Comparison of ENCODE assay signal across 19 mouse cellular contexts in the genomic region with DNA sequence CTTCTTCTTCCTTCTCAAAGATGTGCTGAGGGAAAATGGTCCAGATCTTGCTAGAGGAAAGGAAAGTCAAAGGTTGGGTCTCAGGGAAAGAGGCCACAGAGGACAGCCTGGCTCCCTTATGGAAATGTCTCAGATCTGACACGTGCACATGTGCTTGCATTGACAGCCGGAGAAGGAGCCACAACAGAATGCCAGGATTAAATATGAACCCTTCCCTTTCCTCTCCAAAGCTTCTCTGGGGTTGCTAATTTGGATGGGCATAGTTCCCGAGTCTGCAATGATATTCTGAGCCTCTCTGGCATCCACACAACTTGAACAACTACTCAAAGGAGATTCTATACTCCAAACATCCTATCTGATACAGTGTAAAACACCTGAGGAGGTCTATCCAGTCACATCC. TPM values are rescaled to one million over a fixed set of nuclear protein-coding genes. Genes with fewer than 3 reads are reported as not detected.
"Had no signal": no experiment of that assay in that cellular context is flagged by ENCODE, and none has a peak within 500 bp of the region (broad histone marks: within the 10 kb centered on the region; RNA-seq: fewer than 3 reads in every experiment).

No protein-coding gene starts in this region.

- H3K27me3 ChIP-seq: liver, embryonic 12.5 days; liver, embryonic 15.5 days; lung, embryonic 15.5 days; stomach, embryonic 15.5 days had no signal

- H3K4me1 ChIP-seq: liver, embryonic 12.5 days; liver, embryonic 15.5 days had no signal

- H3K9me3 ChIP-seq: limb, embryonic 10.5 days; limb, embryonic 13.5 days; liver, embryonic 12.5 days; liver, embryonic 15.5 days; lung, embryonic 15.5 days; stomach, embryonic 15.5 days had no signal

- H3K4me2 ChIP-seq: limb, embryonic 13.5 days; liver, embryonic 12.5 days; liver, embryonic 15.5 days; lung, embryonic 15.5 days; midbrain, embryonic 11.5 days; stomach, embryonic 15.5 days had no signal

- H3K4me3 ChIP-seq: layer of hippocampus, adult 2 months; limb, embryonic 10.5 days; limb, embryonic 13.5 days; liver, embryonic 12.5 days; liver, embryonic 15.5 days; lung, embryonic 15.5 days; stomach, embryonic 15.5 days had no signal

- H3K36me3 ChIP-seq: limb, embryonic 10.5 days; limb, embryonic 13.5 days; liver, embryonic 12.5 days; liver, embryonic 15.5 days; lung, embryonic 15.5 days; stomach, embryonic 15.5 days had no signal

- H3K9ac ChIP-seq: limb, embryonic 13.5 days; liver, embryonic 12.5 days; liver, embryonic 15.5 days; lung, embryonic 15.5 days; stomach, embryonic 15.5 days had no signal

- H3K27ac ChIP-seq: kidney, postnatal 0 days; layer of hippocampus, adult 2 months; limb, embryonic 10.5 days; limb, embryonic 13.5 days; liver, embryonic 12.5 days; liver, embryonic 15.5 days; lung, embryonic 15.5 days; stomach, embryonic 15.5 days had no signal

- DNase-seq: kidney, postnatal 25 days; layer of hippocampus, adult 9-11 months; liver; lung, adult 18-20 months; lung, postnatal 14 days; lung, postnatal 4 days; midbrain, embryonic 14.5 days; thymus, postnatal 25 days had no signal

- ATAC-seq: liver, embryonic 12.5 days had no signal

RNA-seq across cellular contexts. Expression of a gene that starts 48.4 kb away (rescaled TPM):
- total RNA-seq: megakaryocyte progenitor cell, adult 5-6 weeks; megakaryocyte-erythroid progenitor cell, adult 5-6 weeks had no signal
